Mouse (Mus musculus) right cerebral cortex, postnatal 10 days (tissue): Measurements from ENCODE around the gene Acox1.

Experiments
- DNase-seq, 2 experiments: peaks; one replicate each; pipeline ENCODE4 v3.0.0; 2021; ENCODE audit warnings: low spot score in 2 of 2

Gene Acox1

DNA sequence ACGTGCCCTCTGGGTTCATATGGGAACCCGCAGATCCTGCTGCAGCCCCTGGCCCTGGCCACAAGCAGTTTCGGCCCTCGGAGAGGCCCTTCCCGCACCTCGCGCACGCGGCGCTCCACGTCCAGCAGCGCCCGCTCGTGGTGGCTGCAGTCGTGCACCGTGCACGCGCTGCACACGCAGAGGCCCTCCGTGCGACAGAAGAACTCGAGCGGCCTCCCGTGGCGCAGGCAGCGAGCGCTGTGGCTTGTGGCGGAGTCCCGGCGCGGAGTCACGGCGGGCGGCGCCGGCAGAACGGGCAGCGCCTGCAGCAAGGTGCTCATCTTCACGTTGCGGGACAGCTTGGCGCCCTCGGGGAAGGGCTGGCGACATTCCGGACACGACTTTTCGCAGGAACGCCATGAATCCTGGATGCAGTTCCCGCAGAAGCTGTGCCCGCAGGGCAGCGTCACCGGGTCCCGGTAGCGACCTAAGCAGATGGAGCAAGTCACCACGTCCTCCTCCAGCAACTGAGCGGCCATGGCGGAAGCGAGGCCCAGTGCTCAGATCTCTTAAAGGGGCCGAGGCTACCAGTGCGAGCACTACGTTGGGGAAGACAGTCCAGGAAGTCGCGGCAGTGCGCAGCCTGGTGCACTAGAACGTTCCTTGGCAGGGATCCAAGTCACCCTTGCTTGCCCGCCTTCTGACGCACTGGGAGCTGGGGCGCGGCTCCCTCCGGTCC is 68.2 kb downstream of the Acox1 start, which contains the start of gene Trim65:
Gene Trim65 (minus strand): TSS at position 641 of the 718 bp plus-strand sequence.
- DNase-seq = peak; percentile 92 to 94

- peak in 1 of 2 experiments; percentile 26 for DNase-seq
Observed at GRCm38 (mm10) chr11:116129993-116130487, 68.8 kb downstream of the Acox1 start.

DNA sequence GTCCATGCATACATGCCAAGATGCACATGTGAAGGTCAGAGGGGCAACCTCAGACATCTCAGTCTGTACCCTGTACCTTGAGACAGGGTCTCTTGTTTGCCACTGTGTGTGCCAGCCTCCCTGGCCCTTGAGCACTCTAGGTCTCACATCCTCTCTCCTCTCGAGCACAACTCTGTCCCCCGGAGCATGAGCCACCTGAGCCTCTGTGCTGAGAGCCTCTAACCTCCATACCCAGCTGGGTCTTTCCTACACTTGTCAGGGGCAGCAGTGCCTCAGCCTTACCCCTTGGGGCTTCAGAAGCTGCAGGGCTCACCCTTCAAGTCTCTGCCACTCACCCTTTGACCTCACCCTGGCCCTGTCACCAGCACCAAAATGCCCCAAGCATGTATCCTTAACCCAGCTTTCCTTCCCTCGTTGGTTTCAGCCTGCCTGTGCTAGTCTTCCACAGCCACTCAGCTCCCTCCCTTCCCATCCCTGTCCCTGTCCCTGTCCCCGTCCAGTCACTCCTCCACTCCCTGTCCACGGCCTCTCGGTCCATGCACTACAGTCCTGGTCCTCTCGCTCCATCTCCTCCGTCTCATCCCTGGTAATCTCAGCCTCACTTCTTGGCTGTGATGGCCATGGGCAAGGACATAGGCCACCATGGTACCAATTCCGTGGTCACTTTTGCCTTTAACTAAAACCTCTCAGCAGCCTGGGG is 69.6 kb downstream of the Acox1 start:
- peak in 1 of 2 experiments; percentile 17 for DNase-seq

DNA sequence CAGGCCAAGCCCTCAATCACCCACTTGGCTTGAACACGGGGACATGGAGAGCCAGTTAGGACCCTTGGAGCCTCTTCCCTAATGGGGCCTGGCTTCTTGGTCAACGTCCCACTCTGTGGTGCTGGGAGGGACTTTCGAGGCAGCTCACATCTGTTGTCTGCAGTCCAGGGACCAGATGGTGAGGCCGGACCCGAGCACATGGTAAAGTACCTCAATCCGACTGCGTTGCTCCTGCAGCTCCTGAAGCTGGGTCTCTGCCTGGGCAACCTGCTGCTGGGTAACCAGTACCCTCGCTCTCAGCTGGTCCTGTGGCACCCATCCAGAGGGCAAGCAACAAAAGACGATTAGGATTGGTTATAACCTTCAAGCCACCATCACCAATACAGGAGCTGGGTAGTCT is 70.9 kb downstream of the Acox1 start:
- peak in 1 of 2 experiments; percentile 40 for DNase-seq

DNA sequence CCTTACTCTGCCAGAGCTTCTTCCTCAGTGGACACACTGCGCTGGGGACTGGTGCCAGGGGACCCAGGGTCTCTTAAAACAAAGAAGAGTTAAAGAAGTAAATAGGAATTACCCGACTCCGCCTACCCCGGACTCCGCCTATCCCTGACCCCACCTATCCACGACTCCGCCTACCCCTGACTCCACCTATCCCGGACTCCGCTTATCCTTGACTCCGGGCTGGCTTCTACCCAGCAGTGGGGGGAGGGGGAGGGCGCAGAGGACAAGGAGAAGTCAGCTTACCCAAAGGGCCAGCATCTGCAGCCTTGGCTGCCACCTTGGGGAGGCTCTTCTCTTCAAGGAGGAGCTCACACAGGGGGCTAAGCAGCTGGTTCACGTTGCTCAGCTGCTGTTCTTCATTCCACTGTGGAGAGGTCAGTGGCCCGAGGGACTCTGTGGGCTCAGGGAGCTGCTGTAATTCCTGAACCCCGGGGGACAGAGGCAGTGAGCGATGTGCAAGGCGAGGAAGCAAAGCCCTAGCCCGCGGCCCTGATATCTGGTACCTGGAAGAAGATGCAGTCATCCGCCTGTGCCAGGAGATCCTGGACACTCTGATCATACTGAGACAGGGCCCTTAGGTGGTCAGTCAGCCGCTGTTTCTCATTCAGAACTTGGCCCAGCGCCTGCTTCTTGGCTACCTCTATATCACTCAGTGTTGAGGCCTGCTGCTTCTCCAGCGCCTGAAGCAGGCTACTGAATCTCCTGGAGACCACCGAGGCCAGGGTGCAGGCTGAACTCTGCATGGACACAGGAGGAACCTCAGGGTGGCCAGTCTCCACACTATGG is 71.5 kb downstream of the Acox1 start, which contains the start of gene Trim47:
Gene Trim47 (minus strand): TSS at position 55 of the 825 bp plus-strand sequence.
- DNase-seq = peak; percentile 41 to 62

- no peak for DNase-seq
Observed at GRCm38 (mm10) chr11:116126261-116126660, 72.6 kb downstream of the Acox1 start.
